Mouse (Mus musculus) cerebellum, adult 2 months (tissue): Measurements from ENCODE around the gene Sgms1.

ENCODE experiments used
- CTCF ChIP-seq: fragments of 200-500 bp; IDR thresholded peaks from 2 replicates; pipeline ENCODE4 v1.5.1; 2011; ENCODE audit warnings: low read depth, mild to moderate bottlenecking, control low read depth, low read length, moderate library complexity, borderline replicate concordance; ENCODE audit not compliant: insufficient read depth
- POLR2A ChIP-seq: fragments of 200-500 bp; IDR thresholded peaks from 2 replicates; pipeline ENCODE4 v1.6.1; 2011; ENCODE audit warnings: low read length, control low read depth, borderline replicate concordance; ENCODE audit not compliant: insufficient read depth

DNA sequence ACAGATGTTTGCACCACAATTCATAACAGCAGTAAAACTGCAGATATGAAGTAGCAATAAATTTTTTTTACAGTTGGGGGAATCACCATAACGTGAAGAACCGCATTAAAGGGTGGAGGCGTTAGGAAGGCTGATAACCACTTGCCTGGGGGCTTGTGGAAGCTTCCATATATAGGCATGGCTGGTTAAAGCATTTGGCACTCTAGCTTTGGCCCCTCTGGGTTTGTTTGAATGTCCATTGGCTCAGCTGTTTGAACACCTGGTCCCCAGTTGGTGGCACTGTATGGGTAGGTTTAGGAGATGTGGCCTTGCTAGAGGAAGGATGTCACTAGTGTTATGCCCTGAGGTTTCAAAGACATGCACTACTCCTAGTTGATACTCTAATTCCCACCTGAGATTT, 27.0 kb downstream of the Sgms1 start:
- TF ChIP-seq POLR2A (no peak), CTCF (no peak)
